Mouse (Mus musculus): ENCODE results near the gene Sdsl.
"Not testable (repeated sequence)": the region's sequence is repeated elsewhere in the genome, so short reads cannot be mapped to it uniquely, and the experiment has no call there.

The Sdsl gene

GRCm38 (mm10) chr5:120472770-120473169, at the start of gene Sdsl:
TSS of gene Sdsl (minus strand) at chr5:120472810.
- no peak for DNase-seq (ENCODE audit: low read depth, low spot score)

GRCm38 (mm10) chr5:120517552-120517951, 44.9 kb upstream of the Sdsl start:
- no peak for DNase-seq (ENCODE audit: low read depth, low spot score)

DNA sequence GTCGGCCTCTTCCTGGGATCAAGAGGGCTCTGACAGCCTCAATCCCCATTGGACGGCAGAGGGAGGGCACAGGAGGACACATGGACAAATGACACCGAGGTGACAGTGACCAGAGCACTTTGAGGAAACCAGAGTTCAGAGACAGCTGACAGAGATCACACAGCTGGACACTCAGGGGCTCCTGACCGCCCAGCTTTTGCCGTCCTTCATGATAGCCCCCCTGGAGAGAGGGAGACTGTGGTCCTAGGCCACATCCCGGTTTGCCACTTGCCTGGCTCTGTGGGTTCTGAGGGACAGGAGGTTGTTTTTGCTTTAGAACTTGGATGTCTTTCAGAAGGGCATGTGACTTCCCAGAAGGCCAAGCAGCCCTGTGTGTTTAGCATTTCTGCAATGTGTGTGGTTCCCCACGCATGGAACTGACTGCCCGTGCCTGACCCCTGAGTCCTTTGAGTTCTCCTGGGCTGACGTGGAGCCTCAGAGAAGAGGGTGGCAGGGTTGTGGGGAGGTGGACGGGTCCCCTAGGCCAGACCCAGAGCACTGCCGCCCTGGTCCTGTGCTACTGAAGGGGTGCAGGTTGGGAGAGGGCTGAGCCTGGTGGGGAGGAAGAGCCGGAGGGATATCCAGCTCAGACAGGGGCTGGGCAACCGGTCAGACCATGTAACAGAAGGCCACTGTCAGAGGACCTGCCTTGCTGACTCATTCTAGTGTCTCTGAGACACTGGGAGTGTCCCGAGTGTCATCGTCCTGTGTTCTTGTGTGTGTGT, 43.8 kb upstream of the Sdsl start:
- no peak for DNase-seq (ENCODE audit: low read depth, low spot score)

DNA sequence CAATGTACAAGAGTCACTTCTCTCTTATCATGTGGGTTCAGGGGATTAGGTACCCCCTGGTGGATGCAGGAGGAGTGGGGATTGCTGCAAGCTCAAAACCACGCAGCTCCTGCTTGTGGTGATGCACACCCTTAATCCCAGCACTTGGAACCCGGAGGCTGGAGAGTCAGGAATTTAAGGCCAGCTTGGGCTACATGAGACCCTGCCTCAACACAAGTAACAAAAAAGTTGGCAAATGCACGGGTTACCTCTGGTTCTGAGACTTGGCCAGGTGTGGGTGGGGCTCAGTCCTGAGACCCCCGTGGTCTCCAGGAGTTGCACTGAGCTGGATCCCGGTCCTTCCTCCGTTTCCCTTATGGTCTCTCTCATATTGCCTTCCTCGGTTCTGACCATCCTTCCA, 42.8 kb upstream of the Sdsl start:
- no peak for DNase-seq (ENCODE audit: low read depth, low spot score)

DNA sequence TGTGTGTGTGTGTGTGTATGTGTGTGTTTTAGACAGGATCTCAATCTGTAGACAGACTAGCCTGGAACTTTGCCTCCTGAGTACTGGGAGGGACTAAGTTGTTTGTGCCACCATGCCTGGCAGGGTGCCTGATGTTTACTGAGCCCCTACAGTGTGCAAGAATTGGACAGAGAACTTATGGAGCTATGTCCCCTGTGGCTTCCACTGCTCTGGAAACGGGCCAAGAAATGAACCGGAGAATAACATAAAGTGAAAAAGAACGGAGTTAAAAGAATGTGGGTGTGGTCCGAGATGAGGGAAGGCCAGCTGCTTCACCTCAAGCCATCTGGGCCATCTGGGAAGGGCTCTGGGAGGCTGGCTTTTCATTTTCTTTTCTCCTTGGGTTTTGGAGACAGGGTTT, 42.1 kb upstream of the Sdsl start:
- DNase-seq (ENCODE audit: low read depth, low spot score) = no peak

DNA sequence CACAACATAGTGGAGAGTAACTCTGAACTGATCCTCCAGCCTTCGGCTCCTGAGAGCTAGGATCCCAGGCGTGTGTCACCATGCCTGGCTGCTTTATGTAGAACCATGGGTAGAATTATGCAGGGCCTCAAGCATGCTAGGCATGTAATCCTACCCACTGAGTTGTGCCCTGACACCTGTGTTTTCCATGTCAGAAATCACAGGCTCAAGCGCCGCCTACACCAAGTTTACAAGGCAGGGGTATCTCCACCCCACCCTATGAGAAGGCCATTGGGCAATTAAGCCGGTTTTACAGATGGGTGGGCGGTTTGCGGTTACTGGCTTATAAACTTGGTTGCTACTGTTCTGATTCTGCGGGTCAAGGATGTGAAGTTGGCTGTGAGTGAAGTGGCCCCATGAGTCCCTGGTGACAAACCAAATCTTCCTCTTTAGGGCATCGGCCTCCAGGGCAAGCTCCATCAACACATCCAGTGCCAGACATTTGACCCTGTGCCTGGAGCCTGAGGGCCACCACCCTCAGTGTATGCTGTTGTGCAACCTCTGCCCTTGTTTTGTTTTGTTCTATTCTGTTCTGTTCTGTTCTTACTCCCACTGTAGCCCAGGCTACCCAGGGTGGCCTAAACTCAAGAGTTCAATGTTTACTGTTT, 41.5 kb upstream of the Sdsl start:
- DNase-seq (ENCODE audit: low read depth, low spot score) = no peak

GRCm38 (mm10) chr5:120512911-120513555, 40.4 kb upstream of the Sdsl start:
- no peak for DNase-seq (ENCODE audit: low read depth, low spot score)

DNA sequence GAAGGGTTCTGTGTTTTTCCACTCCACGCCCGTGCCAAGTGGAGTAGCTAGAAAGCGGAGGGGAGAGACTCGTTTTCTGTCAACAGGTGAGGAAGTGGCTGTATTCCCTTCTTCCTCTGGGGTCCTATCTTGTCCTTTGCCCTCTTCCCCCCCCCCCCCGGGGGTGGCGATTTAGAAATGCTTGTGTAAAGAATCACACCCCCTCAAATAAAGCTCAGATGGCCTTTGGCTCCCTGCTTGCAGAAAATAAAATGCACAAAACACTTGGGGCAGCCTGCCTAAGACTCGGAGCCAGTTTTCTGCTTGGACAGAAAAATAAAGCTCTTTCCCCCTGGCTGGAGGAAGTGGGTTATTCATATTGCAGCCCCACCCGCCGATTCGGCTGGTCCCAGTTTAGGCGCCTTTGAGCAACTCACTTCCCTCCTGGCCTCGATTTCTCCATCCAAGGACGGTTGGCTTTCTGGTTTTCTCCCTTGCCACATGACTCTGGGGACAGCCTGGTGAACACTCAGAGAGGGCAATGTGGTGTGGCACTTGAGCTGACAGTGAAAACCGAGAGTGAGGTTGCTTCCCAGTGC, 39.1 kb upstream of the Sdsl start:
- DNase-seq (ENCODE audit: low read depth, low spot score) = no peak

- peak; percentile 91 for DNase-seq (ENCODE audit: low read depth, low spot score)
These were observed 38.5 kb upstream of the Sdsl start, which contains the start of gene Slc8b1 for GRCm38 (mm10) chr5:120510982-120511642. TSS of gene Slc8b1 (plus strand) at chr5:120511168.

DNA sequence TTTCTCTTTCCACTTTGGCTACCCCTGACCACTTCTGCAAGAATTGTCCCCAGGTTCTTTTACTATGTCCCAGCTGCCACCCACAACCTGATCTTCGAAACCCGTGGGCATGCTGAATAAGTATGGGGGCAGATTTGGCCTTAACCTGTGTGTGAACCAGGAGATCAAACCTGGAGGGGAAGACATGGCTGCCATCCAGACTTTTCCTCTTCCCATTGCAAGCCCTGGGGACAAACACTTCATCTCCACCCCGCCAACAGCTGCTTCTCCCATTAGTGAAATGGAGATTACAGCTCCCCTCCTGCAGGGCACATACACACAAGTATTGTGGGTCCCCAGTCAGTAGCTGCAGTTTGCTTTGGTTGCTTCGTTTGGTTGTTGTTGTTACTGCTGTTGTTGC, 34.7 kb upstream of the Sdsl start:
- no peak for DNase-seq (ENCODE audit: low read depth, low spot score)

DNA sequence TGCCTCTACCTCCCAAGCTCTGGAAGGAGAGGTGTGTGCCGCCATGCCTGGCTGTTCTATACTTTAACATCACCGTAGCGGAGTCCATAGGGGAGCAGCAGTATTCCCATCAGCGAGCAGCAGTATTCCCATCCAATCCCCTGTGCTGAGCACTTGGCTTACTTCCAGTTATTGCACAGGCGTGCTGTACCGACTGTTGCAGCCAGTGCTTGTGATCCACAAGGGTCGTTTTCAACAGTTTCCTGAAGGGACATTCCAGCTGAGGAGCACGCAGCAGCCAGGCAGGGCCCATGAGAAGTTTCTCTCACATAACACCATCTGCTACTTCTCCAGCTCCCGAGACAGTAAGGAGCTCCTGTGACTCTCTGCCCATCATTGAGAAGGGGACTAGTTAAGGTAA, 33.9 kb upstream of the Sdsl start:
- no peak for DNase-seq (ENCODE audit: low read depth, low spot score)

DNA sequence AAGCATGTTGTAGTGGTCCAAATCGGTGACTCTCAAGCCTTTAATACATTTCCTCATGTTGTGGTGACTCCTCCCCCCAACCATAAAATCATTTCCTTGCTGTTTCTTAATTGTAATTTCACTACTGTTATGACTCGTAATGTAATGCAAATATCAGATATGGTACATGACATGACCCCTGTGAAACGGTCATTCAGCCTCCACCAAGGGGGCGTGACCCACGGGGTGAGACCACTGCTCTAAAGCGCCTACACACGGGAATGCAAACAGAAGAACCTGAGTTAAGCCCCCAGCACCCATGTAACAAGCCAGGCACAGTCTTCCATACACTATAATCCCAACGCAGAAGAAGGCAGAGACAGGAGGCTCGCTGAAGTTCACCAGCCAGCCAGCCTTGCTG, 33.2 kb upstream of the Sdsl start:
- no peak for DNase-seq (ENCODE audit: low read depth, low spot score)

- DNase-seq (ENCODE audit: low read depth, low spot score) = peak; percentile 63
These were observed 32.8 kb upstream of the Sdsl start for GRCm38 (mm10) chr5:120505368-120505767.

GRCm38 (mm10) chr5:120503144-120503795, 30.7 kb upstream of the Sdsl start, which contains the start of gene Plbd2:
TSS of gene Plbd2 (minus strand) at chr5:120503625.
- peak; percentile 88 for DNase-seq (ENCODE audit: low read depth, low spot score)

DNA sequence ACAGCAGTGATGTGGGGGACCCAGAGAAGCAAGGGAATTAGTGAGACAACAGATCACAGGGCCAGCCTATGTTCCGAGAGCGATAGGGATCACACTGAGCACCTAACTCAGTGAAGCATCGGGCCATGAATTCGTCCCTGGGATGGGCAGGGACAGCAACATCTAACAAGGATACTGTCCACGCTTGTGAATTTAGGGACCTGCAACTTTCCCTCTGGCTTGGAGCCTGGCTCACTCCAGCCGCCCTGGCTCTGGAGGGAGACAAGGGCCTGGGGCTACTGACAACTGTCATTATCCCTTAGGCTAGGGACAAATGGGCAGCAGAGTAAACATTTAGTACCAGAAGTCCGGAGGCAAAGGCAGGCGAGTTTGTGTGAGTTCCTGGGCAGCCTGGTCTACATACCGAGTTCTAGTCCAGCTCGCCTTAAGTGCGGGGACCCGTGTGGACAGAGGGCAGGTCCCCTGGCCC, 30.1 kb upstream of the Sdsl start:
- DNase-seq (ENCODE audit: low read depth, low spot score) = no peak

- DNase-seq (ENCODE audit: low read depth, low spot score) = no peak
These were observed 29.6 kb upstream of the Sdsl start for GRCm38 (mm10) chr5:120502147-120502621.

- not testable (repeated sequence) for DNase-seq (ENCODE audit: low read depth, low spot score)
These were observed 28.0 kb upstream of the Sdsl start for GRCm38 (mm10) chr5:120500609-120501008.

DNA sequence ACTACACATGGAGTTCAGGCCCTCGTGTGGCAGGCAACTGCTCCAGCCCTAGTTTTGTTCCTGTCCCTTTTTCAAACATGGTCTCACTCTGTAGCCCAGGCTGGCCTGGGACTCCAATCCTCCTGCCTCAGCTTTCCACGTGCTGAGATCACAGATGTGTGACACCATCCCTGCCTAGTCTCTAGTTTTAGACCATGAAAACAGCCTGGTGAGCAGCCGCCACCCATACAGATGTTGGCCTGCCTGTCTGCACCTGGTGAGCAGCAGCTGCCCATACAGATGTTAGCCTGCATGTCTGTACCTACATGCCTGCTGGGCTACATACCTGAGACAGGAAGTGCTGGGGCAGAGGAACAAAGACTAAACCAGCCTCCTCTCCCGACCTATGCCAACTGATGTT, 26.6 kb upstream of the Sdsl start:
- no peak for DNase-seq (ENCODE audit: low read depth, low spot score)

- DNase-seq (ENCODE audit: low read depth, low spot score) = no peak
These were observed 24.5 kb upstream of the Sdsl start for GRCm38 (mm10) chr5:120497071-120497470.

DNA sequence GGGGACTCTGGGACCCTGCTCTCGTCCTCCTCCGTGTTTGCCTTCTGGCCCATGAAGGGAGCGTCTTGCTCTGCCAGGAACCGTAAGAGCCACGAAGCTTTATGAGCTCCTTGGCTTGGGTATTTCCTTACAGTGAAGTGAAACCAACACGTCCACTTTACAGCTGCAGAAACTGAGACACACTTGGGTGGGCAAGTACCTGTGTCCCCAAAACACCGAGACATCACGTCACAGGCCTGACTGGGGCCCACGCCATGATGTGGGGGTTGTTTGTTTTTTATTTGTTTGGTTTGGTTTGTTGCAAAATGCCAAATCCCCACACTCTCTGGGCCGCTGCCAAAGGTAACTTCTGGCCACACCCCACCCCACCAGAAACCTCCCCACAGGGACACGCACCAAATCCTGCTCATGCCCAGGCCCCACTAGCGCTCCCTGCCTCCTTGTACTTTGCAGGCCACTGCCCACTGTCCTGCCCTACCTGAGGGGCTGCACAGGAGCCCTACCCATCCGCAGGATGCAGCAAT, 23.2 kb upstream of the Sdsl start:
- DNase-seq (ENCODE audit: low read depth, low spot score) = no peak
